Mouse (Mus musculus) hindbrain, embryonic 14.5 days (tissue): Measurements from ENCODE around the gene 1300017J02Rik. TPM values are rescaled to one million over a fixed set of nuclear protein-coding genes. Genes with fewer than 3 reads are reported as not detected.

Source experiments
- ATAC-seq: fragments of 200-750 bp; cut with Nextera tagmentation; 2 replicates; pipeline ENCODE4 v1.8.0; 2017; ENCODE audit warnings: moderate number of reproducible peaks, mild to moderate bottlenecking, moderate TSS enrichment, moderate library complexity; ENCODE audit not compliant: low FRiP score
- DNase-seq: peaks from one replicate; pipeline ENCODE4 v3.0.0-alpha.2; 2015; ENCODE audit warnings: low spot score
- H3K27ac ChIP-seq: fragments of 300-500 bp; sonication (generic); 2 replicates; pipeline ENCODE4 v1.5.1; 2014; ENCODE audit warnings: mild to moderate bottlenecking, moderate library complexity
- H3K27me3 ChIP-seq: fragments of 300-500 bp; sonication (generic); 2 replicates; pipeline ENCODE4 v1.6.1; 2014; ENCODE audit warnings: mild to moderate bottlenecking, low read length, mixed read lengths; ENCODE audit not compliant: control insufficient read depth, insufficient read depth
- H3K36me3 ChIP-seq: fragments of 300-500 bp; sonication (generic); replicated peaks from 2 replicates; pipeline ENCODE4 v1.6.1; 2014; ENCODE audit not compliant: control insufficient read depth, insufficient read depth
- H3K4me1 ChIP-seq: fragments of 300-500 bp; sonication (generic); replicated peaks from 2 replicates; pipeline ENCODE4 v1.6.1; 2014; ENCODE audit warnings: antibody characterized with exemption, low read length, mixed read lengths; ENCODE audit not compliant: control insufficient read depth, insufficient read depth
- H3K4me2 ChIP-seq: fragments of 300-500 bp; sonication (generic); replicated peaks from 2 replicates; pipeline ENCODE4 v1.6.1; 2014; ENCODE audit warnings: mild to moderate bottlenecking, moderate library complexity
- H3K4me3 ChIP-seq: fragments of 300-500 bp; sonication (generic); replicated peaks from 2 replicates; pipeline ENCODE4 v1.5.1; 2014; ENCODE audit warnings: mild to moderate bottlenecking, low read length
- H3K9ac ChIP-seq: fragments of 300-500 bp; sonication (generic); 2 replicates; pipeline ENCODE4 v1.6.1; 2014
- H3K9me3 ChIP-seq: fragments of 300-500 bp; sonication (generic); 2 replicates; pipeline ENCODE4 v1.6.1; 2016; ENCODE audit warnings: low read length; ENCODE audit not compliant: control insufficient read depth
- WGBS: fragments of 180-500 bp; shearing (Covaris S2); extraction: QIAGEN DNeasy Blood & Tissue Kit; methylation state at CpG from one replicate; pipeline ENCODE4 v1.1.7; 2014; 5-methylcytosine and 5-hydroxymethylcytosine counted together
- polyA plus RNA-seq: library from polyadenylated mRNA; unstranded; fragments of >200 nt; fragmentation: Nextera tagmentation; extraction: Ambion mirVana; gene quantifications from 2 replicates; pipeline ENCODE4 v1.2.1, GENCODE M21; 2014

1300017J02Rik gene
- polyA plus RNA-seq, 1 experiment from 2014 or later, result 0.50 TPM

GRCm38 (mm10) chr9:103207846-103208245, 97.0 kb downstream of the 1300017J02Rik start:
- H3K27ac ChIP-seq, result no peak overlapping the region
- H3K27me3 ChIP-seq, result no peaks in the 10 kb centered on the region
- H3K36me3 ChIP-seq, result no peaks in the 10 kb centered on the region
- peak overlapping the region; percentile 47 for H3K4me2 ChIP-seq
- H3K4me1 ChIP-seq, result no peaks in the 10 kb centered on the region
- peak; percentile 71 for DNase-seq
- peak; percentile 88 for ATAC-seq
- 10% methylated on average over 16 of the region's 16 CpGs for WGBS
- 0 out of 2 replicates have a peak overlapping the region, but pooled peaks have one; percentile 0 for H3K4me3 ChIP-seq
- H3K9me3 ChIP-seq, result no peaks in the 10 kb centered on the region
- no peak overlapping the region for H3K9ac ChIP-seq

GRCm38 (mm10) chr9:103205786-103206185, 99.1 kb downstream of the 1300017J02Rik start:
- peaks cover 4% of the 10 kb centered on the region; the same call in 1 of the 2 replicates for H3K4me1 ChIP-seq
- no peak overlapping the region for H3K4me2 ChIP-seq
- H3K27ac ChIP-seq, result no peak overlapping the region
- no peaks in the 10 kb centered on the region for H3K27me3 ChIP-seq
- no peak for DNase-seq
- no peak overlapping the region for H3K9ac ChIP-seq
- H3K36me3 ChIP-seq, result no peaks in the 10 kb centered on the region
- H3K9me3 ChIP-seq, result no peaks in the 10 kb centered on the region
- WGBS, result 93% methylated on average over 5 of the region's 5 CpGs
- ATAC-seq, result no peak
- no peak overlapping the region for H3K4me3 ChIP-seq

DNA sequence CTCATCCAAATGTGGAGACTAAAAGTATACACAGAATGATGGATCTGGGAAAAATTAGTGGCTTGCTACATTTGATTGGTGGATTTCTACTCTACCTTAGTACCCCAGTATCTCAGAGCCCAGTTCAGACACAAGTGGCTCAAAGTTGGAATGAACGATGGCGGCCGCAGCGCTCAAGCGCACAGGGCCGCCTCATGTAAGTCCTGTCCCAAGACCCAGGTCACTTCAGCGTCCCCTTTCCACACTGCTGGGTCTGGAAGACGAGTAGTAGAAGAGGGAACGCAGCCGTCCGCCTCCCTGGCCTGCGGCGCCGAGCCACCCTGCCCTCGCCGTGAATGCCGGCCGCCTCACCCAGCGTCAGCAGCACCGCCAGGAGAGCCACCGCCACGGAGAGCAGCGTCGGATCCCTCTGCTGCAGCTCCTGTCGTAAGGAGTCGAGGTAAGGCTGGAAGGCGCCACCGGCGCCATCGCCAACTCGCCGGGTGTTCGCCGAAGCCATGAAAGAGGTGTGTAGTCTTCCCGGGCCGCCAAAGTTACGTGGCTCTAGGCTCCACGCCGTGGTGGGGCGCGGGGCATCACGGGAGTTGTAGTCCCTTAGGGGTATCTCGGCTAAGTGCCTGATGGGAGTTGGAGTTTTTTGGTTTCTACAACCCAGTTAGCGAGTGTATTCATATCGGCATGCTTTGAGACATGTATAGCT, 103.2 kb downstream of the 1300017J02Rik start, which contains the start of gene Srprb:
Gene Srprb (minus strand): TSS at position 577 of the 700 bp plus-strand sequence.
- peak; percentile 97 for ATAC-seq
- peak within 1 kb of the TSS; percentile 76 for H3K9ac ChIP-seq

More for the DNA sequence above, 103.2 kb downstream of the 1300017J02Rik start, which contains the start of gene Srprb:
- peaks cover 26% of the 10 kb centered on the region for H3K36me3 ChIP-seq
- no peaks in the 10 kb centered on the region for H3K9me3 ChIP-seq
- WGBS, result under 1% methylated on average over 45 of the region's 45 CpGs
- peak within 1 kb of the TSS; percentile 76 for H3K27ac ChIP-seq
- H3K27me3 ChIP-seq, result no peaks in the 10 kb centered on the region
- DNase-seq, result peak; percentile 96
- H3K4me3 ChIP-seq, result peak within 1 kb of the TSS; percentile 76
- H3K4me2 ChIP-seq, result peak within 1 kb of the TSS; percentile 55
- H3K4me1 ChIP-seq, result peaks cover 4% of the 10 kb centered on the region; the same call in 1 of the 2 replicates

Other genes with a start within 250 kb of the 1300017J02Rik start
- gene Rab6b, start 193.3 kb downstream of the 1300017J02Rik start, polyA plus RNA-seq, result 80.7 and 92.0 TPM in 2 replicates
- 54.1 and 64.9 TPM in 2 replicates for gene Srprb, start 102.9 kb downstream of the 1300017J02Rik start, polyA plus RNA-seq
- 0.48 and 4.0 TPM in 2 replicates for gene Gm20425, start 74.8 kb downstream of the 1300017J02Rik start, polyA plus RNA-seq
- gene Trf, start 74.6 kb downstream of the 1300017J02Rik start, polyA plus RNA-seq, result 45.3 and 49.7 TPM in 2 replicates
- gene Topbp1, start 133 bp upstream of the 1300017J02Rik start, polyA plus RNA-seq, result 22.6 and 22.8 TPM in 2 replicates
- 62.4 and 76.0 TPM in 2 replicates for gene Cdv3, start 60.8 kb upstream of the 1300017J02Rik start, polyA plus RNA-seq
- 3.5 and 4.1 TPM in 2 replicates for gene Bfsp2, start 175.3 kb upstream of the 1300017J02Rik start, polyA plus RNA-seq